Mouse (Mus musculus) kidney, embryonic 14.5 days (tissue): Measurements from ENCODE around the gene Pnma1. TPM values are rescaled to one million over a fixed set of nuclear protein-coding genes. Genes with fewer than 3 reads are reported as not detected.

Experiments
- ATAC-seq: fragments of 200-750 bp; cut with Nextera tagmentation; 2 replicates; pipeline ENCODE4 v1.8.0; 2017; ENCODE audit warnings: moderate number of reproducible peaks, mild to moderate bottlenecking, moderate TSS enrichment, moderate library complexity; ENCODE audit not compliant: low FRiP score, low TSS enrichment
- H3K27ac ChIP-seq: fragments of 300-500 bp; sonication (generic); 2 replicates; pipeline ENCODE4 v1.5.1; 2014; ENCODE audit warnings: low read depth, mild to moderate bottlenecking, low read length, moderate library complexity, mixed read lengths
- H3K27me3 ChIP-seq: fragments of 300-500 bp; sonication (generic); 2 replicates; pipeline ENCODE4 v1.6.1; 2014; ENCODE audit warnings: mild to moderate bottlenecking, low read length; ENCODE audit not compliant: control insufficient read depth, insufficient read depth
- H3K36me3 ChIP-seq: fragments of 300-500 bp; sonication (generic); 2 replicates; pipeline ENCODE4 v1.6.1; 2014; ENCODE audit warnings: low read length, mixed read lengths; ENCODE audit not compliant: control insufficient read depth, insufficient read depth
- H3K4me1 ChIP-seq: fragments of 300-500 bp; sonication (generic); 2 replicates; pipeline ENCODE4 v1.6.1; 2014; ENCODE audit warnings: low read length, mixed read lengths; ENCODE audit not compliant: control insufficient read depth, insufficient read depth
- H3K4me2 ChIP-seq: fragments of 300-500 bp; sonication (generic); replicated peaks from 2 replicates; pipeline ENCODE4 v1.6.1; 2014; ENCODE audit warnings: low read depth, mild to moderate bottlenecking, low read length
- H3K4me3 ChIP-seq: fragments of 300-500 bp; sonication (generic); 2 replicates; pipeline ENCODE4 v1.5.1; 2014; ENCODE audit warnings: mild to moderate bottlenecking, low read length
- H3K9ac ChIP-seq: fragments of 300-500 bp; sonication (generic); 2 replicates; pipeline ENCODE4 v1.6.1; 2014; ENCODE audit warnings: low read depth, mild to moderate bottlenecking, low read length, moderate library complexity
- H3K9me3 ChIP-seq: fragments of 300-500 bp; sonication (generic); 2 replicates; pipeline ENCODE4 v1.6.1; 2016; ENCODE audit warnings: low read length; ENCODE audit not compliant: control insufficient read depth
- WGBS: fragments of 180-500 bp; shearing (Covaris S2); extraction: QIAGEN DNeasy Blood & Tissue Kit; methylation state at CpG from one replicate; pipeline ENCODE4 v1.1.7; 2014; 5-methylcytosine and 5-hydroxymethylcytosine counted together
- polyA plus RNA-seq: library from polyadenylated mRNA; unstranded; fragments of >200 nt; fragmentation: Nextera tagmentation; extraction: Ambion mirVana; gene quantifications from 2 replicates; pipeline ENCODE4 v1.2.1, GENCODE M21; 2014

The Pnma1 gene
- polyA plus RNA-seq, 1 experiment from 2014 or later, result 0.51 TPM

- H3K4me1 ChIP-seq, result peaks cover 57% of the 10 kb centered on the region
- 61% methylated on average over 9 of the region's 9 CpGs for WGBS
Observed at GRCm38 (mm10) chr12:84174190-84174811, 26.0 kb upstream of the Pnma1 start.

GRCm38 (mm10) chr12:84173309-84173915, 25.1 kb upstream of the Pnma1 start:
- Histone ChIP-seq H3K9me3 (no peaks in the 10 kb centered on the region), H3K4me3 (no peak overlapping the region), H3K36me3 (peaks cover 37% of the 10 kb centered on the region), H3K27ac (no peak overlapping the region), H3K9ac (no peak overlapping the region), H3K4me2 (no peak overlapping the region), H3K27me3 (no peaks in the 10 kb centered on the region), H3K4me1 (peaks cover 48% of the 10 kb centered on the region)
- WGBS, result 88% methylated on average over 13 of the region's 13 CpGs
- ATAC-seq, result no peak

More at GRCm38 (mm10) chr12:84174190-84174811, 26.0 kb upstream of the Pnma1 start:
- H3K4me3 ChIP-seq, result no peak overlapping the region
- no peak overlapping the region for H3K4me2 ChIP-seq
- no peak for ATAC-seq
- H3K27me3 ChIP-seq, result no peaks in the 10 kb centered on the region
- H3K27ac ChIP-seq, result peak overlapping the region; percentile 30; the same call in 1 of the 2 replicates
- no peaks in the 10 kb centered on the region for H3K9me3 ChIP-seq
- H3K9ac ChIP-seq, result no peak overlapping the region
- peaks cover 37% of the 10 kb centered on the region for H3K36me3 ChIP-seq

- no peaks in the 10 kb centered on the region for H3K9me3 ChIP-seq
- no peak overlapping the region for H3K9ac ChIP-seq
- H3K27ac ChIP-seq, result no peak overlapping the region
- H3K4me1 ChIP-seq, result peaks cover 42% of the 10 kb centered on the region
- WGBS, result 91% methylated on average over 17 of the region's 17 CpGs
- peaks cover 37% of the 10 kb centered on the region for H3K36me3 ChIP-seq
- no peaks in the 10 kb centered on the region for H3K27me3 ChIP-seq
- ATAC-seq, result no peak
- H3K4me2 ChIP-seq, result no peak overlapping the region
- no peak overlapping the region for H3K4me3 ChIP-seq
Observed at GRCm38 (mm10) chr12:84172862-84173261, 24.6 kb upstream of the Pnma1 start.

GRCm38 (mm10) chr12:84172216-84172615, 23.9 kb upstream of the Pnma1 start:
- Histone ChIP-seq H3K4me2 (no peak overlapping the region), H3K27me3 (no peaks in the 10 kb centered on the region), H3K9me3 (no peaks in the 10 kb centered on the region), H3K36me3 (peaks cover 38% of the 10 kb centered on the region), H3K27ac (no peak overlapping the region), H3K9ac (no peak overlapping the region), H3K4me1 (peaks cover 36% of the 10 kb centered on the region), H3K4me3 (no peak overlapping the region)
- no peak for ATAC-seq
- WGBS, result 97% methylated on average over 3 of the region's 3 CpGs

GRCm38 (mm10) chr12:84170610-84171009, 22.3 kb upstream of the Pnma1 start:
- Histone ChIP-seq H3K4me3 (no peak overlapping the region), H3K27ac (no peak overlapping the region), H3K9me3 (no peaks in the 10 kb centered on the region), H3K4me1 (peaks cover 20% of the 10 kb centered on the region), H3K4me2 (no peak overlapping the region), H3K9ac (no peak overlapping the region), H3K27me3 (no peaks in the 10 kb centered on the region), H3K36me3 (peaks cover 42% of the 10 kb centered on the region)
- 84% methylated on average over 10 of the region's 10 CpGs for WGBS
- no peak for ATAC-seq

GRCm38 (mm10) chr12:84165631-84166373, 17.5 kb upstream of the Pnma1 start:
- Histone ChIP-seq H3K36me3 (peaks cover 20% of the 10 kb centered on the region), H3K4me3 (no peak overlapping the region), H3K27ac (no peak overlapping the region), H3K9ac (no peak overlapping the region), H3K9me3 (no peaks in the 10 kb centered on the region), H3K4me2 (no peak overlapping the region), H3K27me3 (no peaks in the 10 kb centered on the region), H3K4me1 (no peaks in the 10 kb centered on the region)
- WGBS, result 61% methylated on average over 8 of the region's 8 CpGs
- no peak for ATAC-seq

GRCm38 (mm10) chr12:84163586-84164110, 15.4 kb upstream of the Pnma1 start:
- ATAC-seq, result no peak
- Histone ChIP-seq H3K4me2 (no peak overlapping the region), H3K36me3 (peaks cover 37% of the 10 kb centered on the region), H3K4me1 (no peaks in the 10 kb centered on the region), H3K9me3 (no peaks in the 10 kb centered on the region), H3K9ac (no peak overlapping the region), H3K27me3 (no peaks in the 10 kb centered on the region), H3K27ac (no peak overlapping the region), H3K4me3 (no peak overlapping the region)
- WGBS, result 90% methylated on average over 11 of the region's 11 CpGs

- WGBS, result 93% methylated on average over 9 of the region's 9 CpGs
- Histone ChIP-seq H3K27me3 (no peaks in the 10 kb centered on the region), H3K9ac (no peak overlapping the region), H3K27ac (no peak overlapping the region), H3K36me3 (peaks cover 42% of the 10 kb centered on the region), H3K4me2 (no peak overlapping the region), H3K4me1 (no peaks in the 10 kb centered on the region), H3K4me3 (no peak overlapping the region), H3K9me3 (no peaks in the 10 kb centered on the region)
- ATAC-seq, result no peak
Observed at GRCm38 (mm10) chr12:84163133-84163532, 14.8 kb upstream of the Pnma1 start.
